Mouse (Mus musculus) 3T3-L1 (cell line): ENCODE measurements around the gene Otop1.
A peak's percentile ranks its signal among the peaks of the same experiment; 100 is the strongest.

Experiments
- DNase-seq: peaks from one replicate; pipeline ENCODE4 v3.0.0-alpha.2; 2015; ENCODE audit warnings: low read depth, low spot score

The Otop1 gene

GRCm38 (mm10) chr5:38275771-38276170 is at the start of gene Otop1:
Gene Otop1, plus strand, starts transcription at chr5:38275972.
- no peak for DNase-seq

- peak; percentile 73 for DNase-seq
Observed at GRCm38 (mm10) chr5:38235422-38235821, 40.4 kb upstream of the Otop1 start.

- DNase-seq = peak; percentile 32
Observed at GRCm38 (mm10) chr5:38236627-38237026, 39.1 kb upstream of the Otop1 start.

- no peak for DNase-seq
Observed at GRCm38 (mm10) chr5:38240727-38241472, 34.9 kb upstream of the Otop1 start.

DNA sequence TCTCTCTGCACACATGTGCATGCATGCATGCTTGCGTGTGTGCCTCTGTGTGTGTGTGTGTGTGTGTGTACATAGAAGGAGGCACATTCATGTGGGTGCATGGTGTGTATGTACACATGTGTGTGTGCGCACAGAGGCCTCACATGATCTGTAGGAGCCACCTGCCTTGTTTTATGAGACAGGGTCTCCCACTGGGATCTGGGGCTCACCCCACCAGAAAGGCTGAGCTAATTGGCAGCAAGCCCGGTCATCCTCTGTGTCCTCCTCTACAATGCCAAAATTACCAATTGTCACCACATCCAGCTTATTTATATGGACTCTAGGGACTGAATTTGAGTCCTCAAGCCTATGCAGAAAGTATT is 34.3 kb upstream of the Otop1 start:
- DNase-seq = no peak

- DNase-seq = no peak
Observed at GRCm38 (mm10) chr5:38241966-38242365, 33.8 kb upstream of the Otop1 start.

DNA sequence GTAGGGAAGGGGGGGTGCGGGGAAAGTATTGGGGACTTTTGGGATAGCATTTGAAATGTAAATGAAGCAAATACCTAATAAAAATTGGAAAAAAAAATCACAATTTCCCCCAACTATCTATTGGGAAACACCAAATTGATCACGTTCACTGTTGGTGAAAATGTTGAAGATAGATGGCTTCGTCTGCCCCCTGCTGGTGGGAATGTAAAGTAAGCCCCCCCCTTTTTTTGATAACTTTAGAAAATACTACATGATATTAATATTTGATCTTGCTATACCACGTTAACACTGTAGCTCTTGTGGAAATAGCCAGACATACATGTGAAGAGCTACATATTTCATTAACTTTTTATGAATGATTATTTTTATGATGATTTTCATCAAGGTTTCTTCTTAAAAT is 20.6 kb upstream of the Otop1 start:
- DNase-seq = peak; percentile 43

DNA sequence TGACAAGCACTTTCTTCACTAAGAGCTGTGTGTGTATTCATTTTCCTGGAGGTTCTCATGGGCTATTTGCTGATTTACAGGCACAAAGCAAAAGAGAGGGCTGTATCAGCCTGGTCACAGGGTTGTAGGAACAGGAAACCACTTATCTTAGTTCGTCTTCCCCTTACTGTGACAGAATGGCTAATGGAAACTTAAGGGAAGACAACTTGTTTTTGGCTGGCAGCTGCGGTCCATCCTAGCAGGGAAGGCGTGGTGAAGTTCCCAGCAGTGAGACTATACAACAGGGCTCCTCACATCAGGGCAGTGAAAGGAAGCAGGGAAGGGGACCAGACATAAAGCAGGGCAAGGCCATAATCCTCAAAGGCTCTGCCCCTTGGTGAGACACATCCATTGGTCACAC is 20.1 kb upstream of the Otop1 start:
- DNase-seq = no peak

- no peak for DNase-seq
Observed at GRCm38 (mm10) chr5:38256551-38256950, 19.2 kb upstream of the Otop1 start.

DNA sequence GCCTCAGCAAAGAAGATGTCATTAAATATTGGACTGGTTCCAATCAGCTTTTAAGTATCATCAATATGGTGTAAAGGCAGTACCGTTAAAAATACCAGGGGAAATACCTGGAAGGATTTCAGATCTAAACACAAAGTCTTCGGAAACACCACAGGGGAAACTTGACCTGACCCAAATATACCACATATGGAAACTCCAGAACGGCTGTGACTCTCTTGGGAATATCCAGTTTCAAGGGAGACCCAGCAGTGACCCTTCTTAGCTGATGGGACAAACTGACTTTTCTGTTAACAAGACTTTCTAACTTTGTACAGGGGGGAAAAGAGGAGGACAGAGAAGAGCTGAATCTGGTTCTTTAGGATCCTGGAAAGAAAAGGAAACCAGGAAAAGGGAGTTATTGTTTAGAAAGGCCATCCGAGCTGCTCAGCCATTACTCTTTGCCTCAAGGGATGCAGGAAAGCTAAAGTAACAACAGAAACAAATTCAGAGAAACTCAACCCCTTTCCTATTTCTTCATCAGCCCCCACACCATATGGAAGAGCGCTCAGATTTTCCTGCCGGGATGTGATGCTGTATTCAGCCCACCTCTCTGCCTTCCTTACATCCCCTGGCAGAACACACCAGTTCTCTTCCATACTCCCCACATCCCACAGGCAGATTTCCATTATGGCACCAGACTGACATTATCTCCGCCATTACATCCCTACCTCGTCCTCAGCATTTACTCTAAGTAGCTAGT is 17.6 kb upstream of the Otop1 start:
- no peak for DNase-seq

GRCm38 (mm10) chr5:38258773-38259146 is 17.0 kb upstream of the Otop1 start:
- DNase-seq = no peak

DNA sequence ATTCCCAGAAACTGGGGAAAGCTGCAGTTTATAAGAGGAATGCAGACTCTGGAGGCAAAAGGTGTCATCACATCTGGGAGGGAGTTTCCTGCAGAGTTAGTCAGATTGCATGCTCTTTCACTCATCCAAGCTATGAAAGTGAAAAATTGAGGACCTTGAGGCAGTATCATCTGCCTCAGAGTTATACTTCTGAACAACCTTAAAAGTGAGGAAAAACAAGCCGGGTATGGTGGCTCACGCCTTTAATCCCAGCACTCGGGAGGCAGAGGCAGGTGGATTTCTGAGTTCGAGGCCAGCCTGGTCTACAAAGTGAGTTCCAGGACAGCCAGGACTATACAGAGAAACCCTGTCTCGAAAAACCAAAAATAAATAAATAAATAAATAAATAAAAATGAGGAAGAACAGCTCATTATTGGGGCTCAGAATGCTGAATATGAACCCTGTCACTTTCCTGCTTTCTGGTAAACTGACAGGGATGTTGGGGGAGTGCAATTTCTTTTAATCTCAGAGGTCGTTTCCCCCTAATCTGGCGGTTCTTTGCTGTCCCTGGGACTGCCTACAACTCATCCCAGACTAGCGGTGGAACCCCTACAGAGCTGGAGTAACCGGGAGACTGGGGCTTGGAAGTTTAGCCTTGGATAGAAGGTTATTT is 16.2 kb upstream of the Otop1 start:
- peak; percentile 60 for DNase-seq

GRCm38 (mm10) chr5:38260107-38260682 is 15.6 kb upstream of the Otop1 start, which contains the start of gene Tmem128:
Gene Tmem128, plus strand, starts transcription at chr5:38260185.
- peak; percentile 79 for DNase-seq

DNA sequence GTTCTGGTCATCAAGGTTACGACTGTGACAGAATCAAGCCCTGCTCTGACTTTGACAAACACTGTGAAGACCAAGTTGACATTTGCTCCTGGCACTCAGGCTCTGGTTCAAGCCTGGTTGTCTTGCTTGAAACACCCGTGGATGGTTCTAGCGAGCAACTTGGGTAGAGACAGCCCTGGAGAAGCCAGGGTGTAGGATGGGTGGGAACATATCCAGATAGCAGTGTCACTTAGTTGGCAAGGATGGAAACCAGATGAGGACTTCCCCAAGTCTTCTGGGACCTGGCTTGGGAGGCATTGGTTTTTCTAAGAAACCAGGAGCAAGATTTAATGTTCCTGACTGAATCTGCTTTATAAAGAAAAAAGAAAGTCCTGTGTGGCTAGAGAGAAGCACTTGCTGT is 4.8 kb upstream of the Otop1 start:
- no peak for DNase-seq

- no peak for DNase-seq
Observed at GRCm38 (mm10) chr5:38273831-38274230, 1.9 kb upstream of the Otop1 start.

- DNase-seq = no peak
Observed at GRCm38 (mm10) chr5:38276451-38276850, 679 bp downstream of the Otop1 start.

- no peak for DNase-seq
Observed at GRCm38 (mm10) chr5:38277098-38277866, 1.5 kb downstream of the Otop1 start.

DNA sequence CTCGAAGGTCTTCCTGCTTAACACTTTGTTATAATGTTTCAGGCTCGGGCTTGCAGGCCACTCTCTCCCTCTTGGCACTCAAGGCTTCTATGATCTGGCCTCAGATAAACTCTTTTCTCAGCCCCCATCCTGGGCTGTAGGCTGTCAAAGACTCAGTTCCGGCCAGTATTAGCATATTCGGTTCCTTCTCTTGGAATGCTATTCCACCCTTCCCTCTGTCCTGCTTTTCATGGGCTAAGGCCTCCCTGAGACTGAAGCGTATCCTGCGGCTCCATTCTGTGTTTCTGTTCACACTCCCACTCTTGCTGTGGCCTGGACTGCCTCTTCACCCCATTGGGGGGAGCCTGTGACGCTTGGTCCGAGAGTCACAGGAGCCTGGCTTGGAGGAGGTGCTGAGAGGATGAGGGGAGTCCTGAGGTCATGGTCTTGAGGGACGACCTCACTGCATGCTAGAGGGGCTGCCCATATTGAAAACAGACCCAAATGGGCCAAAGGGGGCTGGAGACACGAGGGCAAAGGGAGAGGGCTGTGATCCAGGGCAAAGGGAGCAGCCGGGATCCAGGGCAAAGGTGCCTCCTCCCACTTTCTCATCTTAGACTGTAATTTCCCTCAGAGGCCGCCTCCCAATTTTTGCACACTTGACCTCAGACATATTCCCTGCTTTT is 2.3 kb downstream of the Otop1 start:
- no peak for DNase-seq

- no peak for DNase-seq
Observed at GRCm38 (mm10) chr5:38280075-38280474, 4.3 kb downstream of the Otop1 start.

GRCm38 (mm10) chr5:38285724-38286123 is 10.0 kb downstream of the Otop1 start:
- no peak for DNase-seq

- DNase-seq = no peak
Observed at GRCm38 (mm10) chr5:38288476-38288875, 12.7 kb downstream of the Otop1 start.
